ENCODE assay signal across 24 mouse cellular contexts in genomic region chr7:27900601-27901000, GRCm38 (mm10). TPM values are rescaled to one million over a fixed set of nuclear protein-coding genes. Genes with fewer than 3 reads are reported as not detected.
DNase-seq lines count a peak whose midpoint lies in the region; ATAC-seq and TF ChIP-seq lines count a peak whose summit lies in the region.
"Had no signal": no experiment of that assay in that cellular context is flagged by ENCODE, and none has a peak within 500 bp of the region (broad histone marks: within the 10 kb centered on the region; RNA-seq: fewer than 3 reads in every experiment).

No protein-coding gene starts in this region.

- 84% methylated on average over 4 of the region's 4 CpGs for WGBS in intestine, postnatal 0 days
- 92% methylated on average over 4 of the region's 4 CpGs for WGBS in intestine, embryonic 16.5 days
- WGBS in liver, adult 2 months: 92% methylated on average over 4 of the region's 4 CpGs
- WGBS in liver, postnatal 0 days (ENCODE audit: insufficient replicate concordance): 79% methylated on average over 4 of the region's 4 CpGs

- no peak for TF ChIP-seq EP300 in liver, postnatal 0 days (IDR thresholded peaks at IDR 0.05; ENCODE audit: low read depth)

- no peaks in the 10 kb centered on the region for H3K4me1 ChIP-seq in intestine, postnatal 0 days (replicated peaks; ENCODE audit: control insufficient read depth, insufficient read depth, low read length)
- no peaks in the 10 kb centered on the region; the same call in 1 of the 2 replicates for H3K4me1 ChIP-seq in intestine, embryonic 16.5 days (ENCODE audit: control insufficient read depth, insufficient read depth, low read length)
- H3K4me1 ChIP-seq in liver, adult 2 months (ENCODE audit: control insufficient read depth, insufficient read depth, low read length): no peaks in the 10 kb centered on the region
- H3K4me1 ChIP-seq in liver, postnatal 0 days (ENCODE audit: insufficient read depth): no peaks in the 10 kb centered on the region
- H3K4me1 ChIP-seq: embryonic facial prominence, embryonic 10.5 days; embryonic facial prominence, embryonic 12.5 days; forebrain, embryonic 13.5 days; forebrain, embryonic 15.5 days had no signal

- 0 out of 2 replicates have a peak, but pooled peaks have one; percentile 31 for ATAC-seq in intestine, postnatal 0 days
- ATAC-seq in intestine, embryonic 16.5 days: no peak
- no peak for ATAC-seq in liver, postnatal 0 days
- ATAC-seq: activated CD4-positive, CD25-positive, alpha-beta regulatory T cell, adult 4 months; CD4-positive, CD25-positive, alpha-beta regulatory T cell, adult 4 months; forebrain, embryonic 13.5 days; forebrain, embryonic 15.5 days; Patski had no signal

- TF ChIP-seq CTCF in intestine, postnatal 0 days (IDR thresholded peaks at IDR 0.05; ENCODE audit: low read depth): no peak
- no peak for TF ChIP-seq CTCF in liver, adult 2 months (IDR thresholded peaks at IDR 0.05; ENCODE audit: low read depth, low read length)
- no peak for TF ChIP-seq CTCF in liver, postnatal 0 days (IDR thresholded peaks at IDR 0.05; ENCODE audit: low read depth)

- H3K4me3 ChIP-seq in intestine, postnatal 0 days (ENCODE audit: low read depth, low read length): no peak overlapping the region
- H3K4me3 ChIP-seq in intestine, embryonic 16.5 days (ENCODE audit: low read length): no peak overlapping the region
- no peak overlapping the region for H3K4me3 ChIP-seq in liver, adult 2 months (ENCODE audit: insufficient read depth, low read depth, low read length)
- H3K4me3 ChIP-seq in liver, postnatal 0 days (ENCODE audit: low read depth, low read length): no peak overlapping the region
- H3K4me3 ChIP-seq: embryonic facial prominence, embryonic 10.5 days; embryonic facial prominence, embryonic 12.5 days; forebrain, embryonic 13.5 days; forebrain, embryonic 15.5 days had no signal

- DNase-seq in kidney, adult 9 months: peak; percentile 64
- no peak for DNase-seq in kidney, adult 11 months
- peak; percentile 5 for DNase-seq in liver, adult 2 months (ENCODE audit: extremely low read depth, low read depth, low spot score)
- no peak for DNase-seq in liver, postnatal 0 days
- DNase-seq: adrenal gland, adult 8-10 months; adrenal gland, postnatal 14 days; adrenal gland, postnatal 36 days; B cell, adult 2 months; cerebellum, adult 11-12 months; cerebellum, adult 2 months; cerebellum, adult 9-10 months; cerebellum, postnatal 10 days; cerebellum, postnatal 25 days had no signal

- TF ChIP-seq POLR2A in liver, adult 2 months (IDR thresholded peaks at IDR 0.05; ENCODE audit: extremely low read depth, insufficient read depth, low read length): no peak

- H3K79me2 ChIP-seq in liver, adult 2 months (ENCODE audit: control insufficient read depth, insufficient read depth, low read length): no peaks in the 10 kb centered on the region

- H3K9me3 ChIP-seq in intestine, postnatal 0 days (ENCODE audit: control insufficient read depth): no peaks in the 10 kb centered on the region
- no peaks in the 10 kb centered on the region; the same call in 1 of the 2 replicates for H3K9me3 ChIP-seq in intestine, embryonic 16.5 days (ENCODE audit: control insufficient read depth, low read length)
- H3K9me3 ChIP-seq in liver, postnatal 0 days (ENCODE audit: low read length): no peaks in the 10 kb centered on the region
- H3K9me3 ChIP-seq: embryonic facial prominence, embryonic 10.5 days had no signal

- no peak overlapping the region for H3K27ac ChIP-seq in intestine, postnatal 0 days (ENCODE audit: low read depth, low read length)
- no peak overlapping the region for H3K27ac ChIP-seq in intestine, embryonic 16.5 days (ENCODE audit: low read length)
- H3K27ac ChIP-seq in liver, adult 2 months (replicated peaks; ENCODE audit: insufficient read depth, low read depth, low read length): no peak overlapping the region
- H3K27ac ChIP-seq in liver, postnatal 0 days (ENCODE audit: low read depth): no peak overlapping the region
- H3K27ac ChIP-seq: embryonic facial prominence, embryonic 10.5 days; embryonic facial prominence, embryonic 12.5 days; forebrain, embryonic 13.5 days; forebrain, embryonic 15.5 days had no signal

- no peak overlapping the region for H3K4me2 ChIP-seq in intestine, postnatal 0 days (replicated peaks; ENCODE audit: low read depth)
- no peak overlapping the region for H3K4me2 ChIP-seq in intestine, embryonic 16.5 days (ENCODE audit: low read depth, low read length)
- no peak overlapping the region for H3K4me2 ChIP-seq in liver, postnatal 0 days (ENCODE audit: low read depth, low read length)
- H3K4me2 ChIP-seq: embryonic facial prominence, embryonic 12.5 days; forebrain, embryonic 13.5 days; forebrain, embryonic 15.5 days had no signal

- H3K27me3 ChIP-seq in intestine, postnatal 0 days (replicated peaks; ENCODE audit: control insufficient read depth, insufficient read depth, low read length): no peaks in the 10 kb centered on the region
- H3K27me3 ChIP-seq in intestine, embryonic 16.5 days (replicated peaks; ENCODE audit: control insufficient read depth, insufficient read depth, low read length): no peaks in the 10 kb centered on the region
- no peaks in the 10 kb centered on the region for H3K27me3 ChIP-seq in liver, adult 2 months (ENCODE audit: control insufficient read depth, insufficient read depth, low read length)
- no peaks in the 10 kb centered on the region for H3K27me3 ChIP-seq in liver, postnatal 0 days (ENCODE audit: insufficient read depth, low read length)
- H3K27me3 ChIP-seq: CH12.LX; embryonic facial prominence, embryonic 12.5 days; forebrain, embryonic 13.5 days; forebrain, embryonic 15.5 days; Patski had no signal

- no peak overlapping the region for H3K9ac ChIP-seq in intestine, postnatal 0 days (ENCODE audit: low read depth, low read length)
- no peak overlapping the region for H3K9ac ChIP-seq in intestine, embryonic 16.5 days (ENCODE audit: low read depth, low read length)
- H3K9ac ChIP-seq in liver, adult 2 months (ENCODE audit: low read depth, low read length): no peak overlapping the region
- H3K9ac ChIP-seq in liver, postnatal 0 days (replicated peaks): no peak overlapping the region
- H3K9ac ChIP-seq: embryonic facial prominence, embryonic 12.5 days; forebrain, embryonic 13.5 days; forebrain, embryonic 15.5 days had no signal

- no peaks in the 10 kb centered on the region for H3K36me3 ChIP-seq in intestine, postnatal 0 days (ENCODE audit: control insufficient read depth, insufficient read depth)
- no peaks in the 10 kb centered on the region for H3K36me3 ChIP-seq in intestine, embryonic 16.5 days (ENCODE audit: control insufficient read depth, insufficient read depth, low read length)
- no peaks in the 10 kb centered on the region for H3K36me3 ChIP-seq in liver, adult 2 months (ENCODE audit: control insufficient read depth, insufficient read depth, low read length)
- no peaks in the 10 kb centered on the region for H3K36me3 ChIP-seq in liver, postnatal 0 days (replicated peaks; ENCODE audit: insufficient read depth, low read length)
- H3K36me3 ChIP-seq: embryonic facial prominence, embryonic 10.5 days; G1E had no signal

RNA-seq across cellular contexts. Expression of gene Zfp974, which starts 28.7 kb away (rescaled TPM):
- 3.7 and 3.9 TPM in 2 replicates for polyA plus RNA-seq in intestine, postnatal 0 days (2015; fragmentation: Nextera tagmentation; extraction: Ambion mirVana)
- 5.8 and 6.1 TPM in 2 replicates for polyA plus RNA-seq in intestine, embryonic 16.5 days (2015; fragmentation: Nextera tagmentation; extraction: Ambion mirVana)
- 3.9 and 4.9 TPM in 2 replicates for total RNA-seq in liver, adult 2 months (2014; rRNA removed)
- polyA plus RNA-seq in liver, adult 2 months (2012; rRNA removed): 0.49 and 0.80 TPM in 2 replicates
- 0.95 and 1.2 TPM in 2 replicates for polyA plus RNA-seq in liver, postnatal 0 days (2015; fragmentation: Nextera tagmentation; extraction: Ambion mirVana)

RNA-seq across cellular contexts. Expression of gene Zfp607a, which starts 43.3 kb away (rescaled TPM):
- polyA plus RNA-seq in intestine, postnatal 0 days (2015; fragmentation: Nextera tagmentation; extraction: Ambion mirVana): 1.2 and 1.3 TPM in 2 replicates
- 3.2 and 3.4 TPM in 2 replicates for polyA plus RNA-seq in intestine, embryonic 16.5 days (2015; fragmentation: Nextera tagmentation; extraction: Ambion mirVana)
- total RNA-seq in liver, adult 2 months (2014; rRNA removed): 1.9 and 2.6 TPM in 2 replicates
- 0.30 and 0.33 TPM in 2 replicates for polyA plus RNA-seq in liver, adult 2 months (2012; rRNA removed)
- polyA plus RNA-seq in liver, postnatal 0 days (2015; fragmentation: Nextera tagmentation; extraction: Ambion mirVana): 0.66 and 0.73 TPM in 2 replicates

Comparison
In these comparisons a context has a peak if more than half of its experiments do, and no peak if none do; other contexts are left out.
1. DNase-seq: peak in kidney, adult 9 months (single experiment) and liver, adult 2 months (single experiment); none in kidney, adult 11 months (single experiment) and liver, postnatal 0 days (single experiment).